Comparison of ENCODE assay signal across 16 mouse cellular contexts in genomic region chr17:79285030-79285601, GRCm38 (mm10).
DNase-seq lines count a peak whose midpoint lies in the region.
"Had no signal": no experiment of that assay in that cellular context is flagged by ENCODE, and none has a peak within 500 bp of the region (broad histone marks: within the 10 kb centered on the region; RNA-seq: fewer than 3 reads in every experiment).

No protein-coding gene starts in this region.

- peak; percentile 27 for DNase-seq in embryo, embryonic 10.5 days (ENCODE audit: low spot score)
- no peak for DNase-seq in embryo, embryonic 10 days (ENCODE audit: low spot score)
- DNase-seq in left cerebral cortex, adult 11 months (ENCODE audit: low spot score) = peak; percentile 10
- no peak for DNase-seq in left cerebral cortex, adult 8-10 months (ENCODE audit: low spot score in 2 of 2)
- DNase-seq in right cerebral cortex, adult 18-20 months = peak; percentile 6
- DNase-seq in right cerebral cortex, postnatal 4 days = no peak
- DNase-seq in brain, adult 2 months (ENCODE audit: low read depth, low spot score) = peak; percentile 56
- no peak for DNase-seq in retina, embryonic 14.5 days (ENCODE audit: low spot score)
- DNase-seq: cerebellum, adult 11 months; cerebellum, postnatal 36 days; heart, adult 18-20 months; heart, postnatal 10 days; kidney, adult 8-10 months; kidney, postnatal 36 days; liver; lung, adult 2 months had no signal

Comparison
In these comparisons a context has a peak if more than half of its experiments do, and no peak if none do; other contexts are left out.
1. DNase-seq: peak in embryo, embryonic 10.5 days (single experiment), left cerebral cortex, adult 11 months (single experiment), right cerebral cortex, adult 18-20 months (single experiment) and brain, adult 2 months (single experiment); none in embryo, embryonic 10 days (single experiment), left cerebral cortex, adult 8-10 months (0 of 2), right cerebral cortex, postnatal 4 days (single experiment) and retina, embryonic 14.5 days (single experiment).